Comparison of ENCODE assay signal across 8 mouse cellular contexts in genomic region chr1:172048241-172048734, GRCm38 (mm10). TPM values are rescaled to one million over a fixed set of nuclear protein-coding genes. Genes with fewer than 3 reads are reported as not detected.
DNase-seq lines count a peak whose midpoint lies in the region; ATAC-seq and TF ChIP-seq lines count a peak whose summit lies in the region.
"Had no signal": no experiment of that assay in that cellular context is flagged by ENCODE, and none has a peak within 500 bp of the region (broad histone marks: within the 10 kb centered on the region; RNA-seq: fewer than 3 reads in every experiment).

No protein-coding gene starts in this region.

- H3K36me3 ChIP-seq in forebrain, embryonic 11.5 days (ENCODE audit: control insufficient read depth, insufficient read depth, low read length) = no peaks in the 10 kb centered on the region
- no peaks in the 10 kb centered on the region for H3K36me3 ChIP-seq in kidney, embryonic 16.5 days (ENCODE audit: insufficient read depth, low read length)
- H3K36me3 ChIP-seq in neural tube, embryonic 13.5 days = no peaks in the 10 kb centered on the region

- H3K4me2 ChIP-seq in forebrain, embryonic 11.5 days (ENCODE audit: low read depth, low read length, severe bottlenecking) = peak overlapping the region; percentile 30; the same call in 1 of the 2 replicates
- peak overlapping the region; percentile 35 for H3K4me2 ChIP-seq in kidney, embryonic 16.5 days (replicated peaks; ENCODE audit: low read depth, low read length)
- H3K4me2 ChIP-seq in neural tube, embryonic 13.5 days = peak overlapping the region; percentile 42

- H3K9ac ChIP-seq in forebrain, embryonic 11.5 days (ENCODE audit: low read length) = peak overlapping the region; percentile 21
- peak overlapping the region; percentile 60 for H3K9ac ChIP-seq in kidney, embryonic 16.5 days (replicated peaks; ENCODE audit: low read length)
- H3K9ac ChIP-seq in neural tube, embryonic 13.5 days = peak overlapping the region; percentile 61

- no peaks in the 10 kb centered on the region for H3K9me3 ChIP-seq in forebrain, embryonic 11.5 days (ENCODE audit: control insufficient read depth, low read length)
- no peaks in the 10 kb centered on the region for H3K9me3 ChIP-seq in kidney, embryonic 16.5 days (ENCODE audit: low read length)
- H3K9me3 ChIP-seq in neural tube, embryonic 13.5 days = no peaks in the 10 kb centered on the region

- TF ChIP-seq CTCF in lung, adult 2 months (IDR thresholded peaks at IDR 0.05; ENCODE audit: insufficient read depth, low read length) = no peak

- 28% methylated on average over 6 of the region's 6 CpGs for WGBS in lung, adult 2 months
- WGBS in forebrain, embryonic 11.5 days = 13% methylated on average over 6 of the region's 6 CpGs
- WGBS in kidney, embryonic 16.5 days = 17% methylated on average over 6 of the region's 6 CpGs
- 10% methylated on average over 6 of the region's 6 CpGs for WGBS in neural tube, embryonic 13.5 days

- H3K4me3 ChIP-seq in lung, adult 2 months (replicated peaks; ENCODE audit: extremely low read depth, low read depth, low read length) = peak overlapping the region; percentile 56
- no peak overlapping the region for H3K4me3 ChIP-seq in forebrain, embryonic 11.5 days (ENCODE audit: low read depth, low read length)
- peak overlapping the region; percentile 21 for H3K4me3 ChIP-seq in kidney, embryonic 16.5 days (ENCODE audit: low read length)
- H3K4me3 ChIP-seq in neural tube, embryonic 13.5 days = peak overlapping the region; percentile 19; the same call in 1 of the 2 replicates
- H3K4me3 ChIP-seq: erythroblast, embryonic 14.5 days had no signal

- peaks cover 3% of the 10 kb centered on the region; the same call in 1 of the 2 replicates for H3K27me3 ChIP-seq in forebrain, embryonic 11.5 days (ENCODE audit: control insufficient read depth, insufficient read depth, low read length)
- peaks cover 9% of the 10 kb centered on the region; the same call in 1 of the 2 replicates for H3K27me3 ChIP-seq in kidney, embryonic 16.5 days (ENCODE audit: insufficient read depth, low read length)
- H3K27me3 ChIP-seq in neural tube, embryonic 13.5 days = no peaks in the 10 kb centered on the region

- DNase-seq in lung, adult 2 months = no peak
- DNase-seq in lung, postnatal 25 days (ENCODE audit: low spot score) = no peak
- DNase-seq in forebrain, embryonic 11.5 days (ENCODE audit: low spot score) = no peak
- no peak for DNase-seq in layer of hippocampus, postnatal 10 days (ENCODE audit: low spot score in 2 of 2)

- peak; percentile 33; the same call in 1 of the 2 replicates for TF ChIP-seq POLR2A in lung, adult 2 months (IDR thresholded peaks at IDR 0.05; ENCODE audit: borderline replicate concordance, extremely low read depth, low read depth, low read length)

- peak; percentile 79 for ATAC-seq in forebrain, embryonic 11.5 days (replicated peaks; ENCODE audit: low FRiP score)
- ATAC-seq in kidney, embryonic 16.5 days (ENCODE audit: low FRiP score, low TSS enrichment) = peak; percentile 76
- ATAC-seq in neural tube, embryonic 13.5 days (ENCODE audit: low read depth) = peak; percentile 86
- ATAC-seq in megakaryocyte, adult 5-6 weeks (ENCODE audit: poor library complexity, severe bottlenecking) = no peak

- peak overlapping the region; percentile 84 for H3K27ac ChIP-seq in forebrain, embryonic 11.5 days (ENCODE audit: low read depth, low read length)
- peak overlapping the region; percentile 37 for H3K27ac ChIP-seq in kidney, embryonic 16.5 days (ENCODE audit: low read length)
- H3K27ac ChIP-seq in neural tube, embryonic 13.5 days (replicated peaks) = peak overlapping the region; percentile 95

- H3K4me1 ChIP-seq in lung, adult 2 months (ENCODE audit: control insufficient read depth, insufficient read depth, low read length) = no peaks in the 10 kb centered on the region
- peaks cover 12% of the 10 kb centered on the region; the same call in 1 of the 2 replicates for H3K4me1 ChIP-seq in forebrain, embryonic 11.5 days (replicated peaks; ENCODE audit: control insufficient read depth, insufficient read depth, low read length)
- H3K4me1 ChIP-seq in kidney, embryonic 16.5 days (ENCODE audit: insufficient read depth, low read length) = peaks cover 22% of the 10 kb centered on the region
- peaks cover 55% of the 10 kb centered on the region for H3K4me1 ChIP-seq in neural tube, embryonic 13.5 days (replicated peaks)

RNA-seq across cellular contexts. Expression of gene Nhlh1, which starts 9.1 kb away (rescaled TPM):
- polyA plus RNA-seq in lung, adult 2 months (2012; rRNA removed) = 0.05 TPM in 1 of 2 replicates, not detected in the other
- polyA plus RNA-seq in forebrain, embryonic 11.5 days (2014; fragmentation: Nextera tagmentation; extraction: Ambion mirVana) = 6.0 and 7.6 TPM in 2 replicates
- polyA plus RNA-seq in kidney, embryonic 16.5 days (2015; fragmentation: Nextera tagmentation; extraction: Ambion mirVana) = not detected in 2 replicates
- 10.4 and 10.8 TPM in 2 replicates for polyA plus RNA-seq in neural tube, embryonic 13.5 days (2015; fragmentation: Nextera tagmentation; extraction: Ambion mirVana)
- not detected in 2 replicates for total RNA-seq in megakaryocyte, adult 5-6 weeks (2015)
- not detected in 2 replicates for total RNA-seq in megakaryocyte, adult 5-6 weeks (2017)
- 1 to 10 TPM; 1.8 TPM for total RNA-seq in layer of hippocampus, postnatal 10 days (2021)
- polyA plus RNA-seq: erythroblast, embryonic 14.5 days had no signal

RNA-seq across cellular contexts. Expression of gene Vangl2, which starts 20.0 kb away (rescaled TPM):
- 4.4 and 9.6 TPM in 2 replicates for polyA plus RNA-seq in lung, adult 2 months (2012; rRNA removed)
- polyA plus RNA-seq in forebrain, embryonic 11.5 days (2014; fragmentation: Nextera tagmentation; extraction: Ambion mirVana) = 47.0 and 49.3 TPM in 2 replicates
- polyA plus RNA-seq in kidney, embryonic 16.5 days (2015; fragmentation: Nextera tagmentation; extraction: Ambion mirVana) = 14.6 and 19.0 TPM in 2 replicates
- polyA plus RNA-seq in neural tube, embryonic 13.5 days (2015; fragmentation: Nextera tagmentation; extraction: Ambion mirVana) = 46.8 and 50.5 TPM in 2 replicates
- 2.1 and 2.8 TPM in 2 replicates for total RNA-seq in megakaryocyte, adult 5-6 weeks (2015)
- total RNA-seq in megakaryocyte, adult 5-6 weeks (2017) = 1.8 and 2.5 TPM in 2 replicates
- 10 to 100 TPM; 32.3 to 33.0 TPM for total RNA-seq in layer of hippocampus, postnatal 10 days (2021)

RNA-seq across cellular contexts. Expression of gene Copa, which starts 34.0 kb away (rescaled TPM):
- 31.5 and 53.1 TPM in 2 replicates for polyA plus RNA-seq in lung, adult 2 months (2012; rRNA removed)
- polyA plus RNA-seq in forebrain, embryonic 11.5 days (2014; fragmentation: Nextera tagmentation; extraction: Ambion mirVana) = 182 and 187 TPM in 2 replicates
- 260 and 264 TPM in 2 replicates for polyA plus RNA-seq in kidney, embryonic 16.5 days (2015; fragmentation: Nextera tagmentation; extraction: Ambion mirVana)
- 183 and 199 TPM in 2 replicates for polyA plus RNA-seq in neural tube, embryonic 13.5 days (2015; fragmentation: Nextera tagmentation; extraction: Ambion mirVana)
- total RNA-seq in megakaryocyte, adult 5-6 weeks (2015) = 120 and 132 TPM in 2 replicates
- total RNA-seq in megakaryocyte, adult 5-6 weeks (2017) = 122 and 132 TPM in 2 replicates
- 100 to 1,000 TPM; 165 TPM for total RNA-seq in layer of hippocampus, postnatal 10 days (2021)

RNA-seq across cellular contexts. Expression of gene Ncstn, which starts 34.3 kb away (rescaled TPM):
- 80.1 and 95.0 TPM in 2 replicates for polyA plus RNA-seq in lung, adult 2 months (2012; rRNA removed)
- 107 and 117 TPM in 2 replicates for polyA plus RNA-seq in forebrain, embryonic 11.5 days (2014; fragmentation: Nextera tagmentation; extraction: Ambion mirVana)
- polyA plus RNA-seq in kidney, embryonic 16.5 days (2015; fragmentation: Nextera tagmentation; extraction: Ambion mirVana) = 160 and 164 TPM in 2 replicates
- 123 and 124 TPM in 2 replicates for polyA plus RNA-seq in neural tube, embryonic 13.5 days (2015; fragmentation: Nextera tagmentation; extraction: Ambion mirVana)
- total RNA-seq in megakaryocyte, adult 5-6 weeks (2015) = 81.2 and 87.8 TPM in 2 replicates
- 39.8 and 45.5 TPM in 2 replicates for total RNA-seq in megakaryocyte, adult 5-6 weeks (2017)
- 10 to 100 TPM; 72.0 to 79.4 TPM for total RNA-seq in layer of hippocampus, postnatal 10 days (2021)

Comparison
In these comparisons a context has a peak if more than half of its experiments do, and no peak if none do; other contexts are left out.
1. H3K27ac ChIP-seq: peak in every context shown above with its lines; median percentile 95 in neural tube, embryonic 13.5 days; 84 in forebrain, embryonic 11.5 days; 37 in kidney, embryonic 16.5 days.